Mouse (Mus musculus) MEL (cell line): ENCODE data around the gene Blcap.
A peak's percentile ranks its signal among the peaks of the same experiment; 100 is the strongest.

ENCODE experiments used
- CTCF ChIP-seq, 3 experiments: IDR thresholded peaks in 2 of 3; conservative IDR thresholded peaks in 1 of 3; 2 replicates each; pipeline ENCODE4 v1.5.1; 2011 to 2012; ENCODE audit warnings: low read length in 3 of 3, low read depth in 2 of 3, mild to moderate bottlenecking in 2 of 3, improper control_type of control experiment in 1 of 3, inconsistent platforms in 1 of 3, mixed read lengths in 1 of 3, moderate library complexity in 1 of 3; ENCODE audit not compliant: control insufficient read depth in 1 of 3, insufficient read depth in 1 of 3, poor library complexity in 1 of 3, severe bottlenecking in 1 of 3
- EP300 ChIP-seq, 2 experiments: IDR thresholded peaks; 2 replicates each; pipeline ENCODE4 v1.6.1; 2011; ENCODE audit warnings: improper control_type of control experiment in 2 of 2, low read length in 2 of 2, low read depth in 1 of 2, mild to moderate bottlenecking in 1 of 2
- GATA1 ChIP-seq: IDR thresholded peaks from 2 replicates; pipeline ENCODE4 v1.6.1; 2011; ENCODE audit warnings: low read depth, low read length, improper control_type of control experiment
- MAX ChIP-seq: IDR thresholded peaks from 2 replicates; pipeline ENCODE4 v1.6.1; 2011; ENCODE audit warnings: low read length, improper control_type of control experiment
- POLR2A ChIP-seq, 2 experiments: IDR thresholded peaks; 2 replicates each; pipeline ENCODE4 v1.6.1; 2011 to 2012; ENCODE audit warnings: low read length in 2 of 2, mild to moderate bottlenecking in 2 of 2, control low read depth in 1 of 2, improper control_type of control experiment in 1 of 2, low read depth in 1 of 2, moderate library complexity in 1 of 2; ENCODE audit not compliant: control insufficient read depth in 1 of 2, insufficient read depth in 1 of 2, poor library complexity in 1 of 2
- TAL1 ChIP-seq: IDR thresholded peaks from 2 replicates; pipeline ENCODE4 v1.6.1; 2012; ENCODE audit warnings: mild to moderate bottlenecking, inconsistent platforms, low read length, moderate library complexity, mixed read lengths
- TCF12 ChIP-seq: IDR thresholded peaks from 2 replicates; pipeline ENCODE4 v1.6.1; 2014; ENCODE audit warnings: low read depth, mild to moderate bottlenecking, inconsistent platforms, low read length, improper control_type of control experiment, moderate library complexity
- ZMIZ1 ChIP-seq: IDR thresholded peaks from 2 replicates; pipeline ENCODE4 v1.6.1; 2012; ENCODE audit warnings: low read depth, mild to moderate bottlenecking, inconsistent platforms, low read length, improper control_type of control experiment, moderate library complexity
- ZNF384 ChIP-seq: IDR thresholded peaks from 2 replicates; pipeline ENCODE4 v1.6.1; 2012; ENCODE audit warnings: low read depth, mild to moderate bottlenecking, inconsistent platforms, low read length, improper control_type of control experiment

- TF ChIP-seq ZMIZ1 (no peak), CTCF (IDR thresholded peaks at IDR 0.05 in 2 of 3, conservative IDR thresholded peaks at IDR 0.05 in 1 of 3; ENCODE audit: control insufficient read depth in 1 of 3, insufficient read depth in 1 of 3, low read depth in 2 of 3, low read length in 3 of 3, poor library complexity in 1 of 3, severe bottlenecking in 1 of 3) (peak in 1 of 3 experiments; percentile 15; a peak in 1 of 6 replicates), MAX (no peak), GATA1 (no peak), TAL1 (no peak), EP300 (IDR thresholded peaks at IDR 0.05; ENCODE audit: low read depth in 1 of 2, low read length in 2 of 2) (no peak), TCF12 (no peak), ZNF384 (no peak), POLR2A (IDR thresholded peaks at IDR 0.05; ENCODE audit: control insufficient read depth in 1 of 2, insufficient read depth in 1 of 2, low read depth in 1 of 2, low read length in 2 of 2, poor library complexity in 1 of 2) (no peak)
These were observed 12.6 kb downstream of the Blcap start for GRCm38 (mm10) chr2:157558520-157558919.
